Comparison of ENCODE assay signal across 18 mouse cellular contexts in the genomic region with DNA sequence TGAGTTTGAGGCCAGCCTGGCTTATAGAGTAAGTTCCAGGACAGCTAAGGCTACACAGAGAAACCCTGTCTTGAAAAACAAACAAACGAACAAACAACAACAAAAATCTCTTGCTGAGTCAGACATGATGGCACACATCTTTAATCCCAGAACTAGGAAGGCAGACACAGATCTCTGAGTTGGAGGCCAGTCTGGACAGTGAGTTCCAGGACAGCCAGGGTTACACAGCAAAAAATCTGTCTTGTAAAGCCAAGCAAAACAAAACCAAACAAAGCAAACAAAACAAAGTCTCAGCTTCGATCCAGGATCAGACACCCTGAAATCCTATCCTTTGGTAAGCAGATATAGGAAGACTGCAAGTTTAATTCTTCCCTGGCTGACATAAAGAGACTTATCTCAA. TPM values are rescaled to one million over a fixed set of nuclear protein-coding genes. Genes with fewer than 3 reads are reported as not detected.
"Had no signal": no experiment of that assay in that cellular context is flagged by ENCODE, and none has a peak within 500 bp of the region (broad histone marks: within the 10 kb centered on the region; RNA-seq: fewer than 3 reads in every experiment).

No protein-coding gene starts in this region.

- H3K27ac ChIP-seq: neural tube, embryonic 13.5 days; neural tube, embryonic 15.5 days; stomach, embryonic 15.5 days; stomach, postnatal 0 days had no signal

- H3K36me3 ChIP-seq: neural tube, embryonic 13.5 days; neural tube, embryonic 15.5 days; stomach, embryonic 15.5 days had no signal

- H3K9ac ChIP-seq: neural tube, embryonic 13.5 days; neural tube, embryonic 15.5 days; stomach, embryonic 15.5 days had no signal

- H3K4me2 ChIP-seq: neural tube, embryonic 13.5 days; neural tube, embryonic 15.5 days; stomach, embryonic 15.5 days had no signal

- H3K4me1 ChIP-seq: neural tube, embryonic 15.5 days; stomach, embryonic 15.5 days had no signal

- H3K9me3 ChIP-seq: neural tube, embryonic 13.5 days; neural tube, embryonic 15.5 days; stomach, embryonic 15.5 days had no signal

- DNase-seq: retina, postnatal 1 day; right cerebral cortex, adult 18-20 months; right cerebral cortex, postnatal 14 days; right cerebral cortex, postnatal 25 days; right cerebral cortex, postnatal 4 days; spleen, adult 18-20 months; thymus, adult 18-20 months; thymus, adult 2 months; thymus, postnatal 14 days; thymus, postnatal 25 days; thymus, postnatal 36 days; thymus, postnatal 4 days had no signal

- H3K4me3 ChIP-seq: neural tube, embryonic 13.5 days; neural tube, embryonic 15.5 days; stomach, embryonic 15.5 days had no signal

- H3K27me3 ChIP-seq: neural tube, embryonic 13.5 days; neural tube, embryonic 15.5 days; stomach, embryonic 15.5 days had no signal

RNA-seq across cellular contexts. Expression of a gene that starts 11.0 kb away (rescaled TPM):
- total RNA-seq: neutrophil, adult 5-6 weeks had no signal
- polyA plus RNA-seq: neural tube, embryonic 14.5 days had no signal

RNA-seq across cellular contexts. Expression of a gene that starts 54.0 kb away (rescaled TPM):
- total RNA-seq: neutrophil, adult 5-6 weeks had no signal
